Mouse (Mus musculus): ENCODE results near the gene Tet3.

GRCm38 (mm10) chr6:83456984-83457810 lies 1.7 kb downstream of the Tet3 start:
- no peak for TF ChIP-seq GATA1 (IDR thresholded peaks at IDR 0.05; ENCODE audit: low read length)
- TF ChIP-seq TAL1 (IDR thresholded peaks at IDR 0.05; ENCODE audit: low read length): no peak
